27 mouse cellular contexts compared by ENCODE assay signal in genomic region chr11:31090478-31090978, GRCm38 (mm10).
DNase-seq lines count a peak whose midpoint lies in the region; ATAC-seq and TF ChIP-seq lines count a peak whose summit lies in the region.
"Had no signal": no experiment of that assay in that cellular context is flagged by ENCODE, and none has a peak within 500 bp of the region (broad histone marks: within the 10 kb centered on the region; RNA-seq: fewer than 3 reads in every experiment).

No protein-coding gene starts in this region.

- no peaks in the 10 kb centered on the region for H3K4me1 ChIP-seq in forebrain, embryonic 11.5 days (replicated peaks; ENCODE audit: control insufficient read depth, insufficient read depth, low read length)
- no peaks in the 10 kb centered on the region for H3K4me1 ChIP-seq in forebrain, embryonic 13.5 days
- no peaks in the 10 kb centered on the region for H3K4me1 ChIP-seq in kidney, embryonic 15.5 days
- H3K4me1 ChIP-seq in testis, adult 2 months (ENCODE audit: control insufficient read depth, insufficient read depth, low read length) = no peaks in the 10 kb centered on the region
- no peaks in the 10 kb centered on the region for H3K4me1 ChIP-seq in embryonic facial prominence, embryonic 15.5 days
- H3K4me1 ChIP-seq: heart, embryonic 12.5 days; limb, embryonic 12.5 days; midbrain, embryonic 10.5 days had no signal

- H3K36me3 ChIP-seq in forebrain, embryonic 11.5 days (ENCODE audit: control insufficient read depth, insufficient read depth, low read length) = no peaks in the 10 kb centered on the region
- H3K36me3 ChIP-seq in forebrain, embryonic 13.5 days (ENCODE audit: poor library complexity, severe bottlenecking) = no peaks in the 10 kb centered on the region
- 0 out of 2 replicates have a peak, but pooled peaks cover 13% of the 10 kb centered on the region for H3K36me3 ChIP-seq in kidney, embryonic 15.5 days
- no peaks in the 10 kb centered on the region for H3K36me3 ChIP-seq in testis, adult 2 months (ENCODE audit: control insufficient read depth, insufficient read depth, low read length)
- H3K36me3 ChIP-seq in embryonic facial prominence, embryonic 15.5 days = 0 out of 2 replicates have a peak, but pooled peaks cover 4% of the 10 kb centered on the region

- H3K4me3 ChIP-seq in forebrain, embryonic 11.5 days (ENCODE audit: low read depth, low read length) = no peak overlapping the region
- no peak overlapping the region for H3K4me3 ChIP-seq in forebrain, embryonic 13.5 days
- no peak overlapping the region for H3K4me3 ChIP-seq in kidney, embryonic 15.5 days (replicated peaks)
- peak overlapping the region; percentile 73 for H3K4me3 ChIP-seq in testis, adult 2 months (ENCODE audit: control insufficient read depth, low read depth, low read length)
- no peak overlapping the region for H3K4me3 ChIP-seq in embryonic facial prominence, embryonic 15.5 days (replicated peaks)
- H3K4me3 ChIP-seq: heart, embryonic 12.5 days; limb, embryonic 12.5 days; midbrain, embryonic 10.5 days had no signal

- DNase-seq in forebrain, embryonic 11.5 days (ENCODE audit: low spot score) = no peak
- DNase-seq in kidney, postnatal 36 days = no peak
- no peak for DNase-seq in testis, postnatal 14 days (ENCODE audit: low spot score)
- DNase-seq in adrenal gland, postnatal 25 days = no peak
- DNase-seq: adrenal gland, postnatal 10 days; cerebellum, adult 8-10 months; gastrocnemius, postnatal 25 days; heart, adult 18-20 months; heart, postnatal 10 days; kidney, adult 8-10 months; layer of hippocampus, postnatal 36 days; liver, postnatal 0 days; right cerebral cortex, adult 18-20 months; right cerebral cortex, postnatal 4 days; thymus, adult 18-20 months; thymus, postnatal 4 days had no signal

- no peaks in the 10 kb centered on the region for H3K27me3 ChIP-seq in forebrain, embryonic 11.5 days (ENCODE audit: control insufficient read depth, insufficient read depth, low read length)
- no peaks in the 10 kb centered on the region for H3K27me3 ChIP-seq in forebrain, embryonic 13.5 days
- no peaks in the 10 kb centered on the region for H3K27me3 ChIP-seq in kidney, embryonic 15.5 days
- no peaks in the 10 kb centered on the region for H3K27me3 ChIP-seq in testis, adult 2 months (ENCODE audit: control insufficient read depth, insufficient read depth, low read length)
- H3K27me3 ChIP-seq in embryonic facial prominence, embryonic 15.5 days = no peaks in the 10 kb centered on the region
- H3K27me3 ChIP-seq: heart, embryonic 12.5 days; limb, embryonic 12.5 days had no signal

- TF ChIP-seq POLR2A in testis, adult 2 months (IDR thresholded peaks at IDR 0.05; ENCODE audit: control insufficient read depth, low read depth, low read length) = 0 out of 2 replicates have a peak, but pooled peaks have one; percentile 9

- ATAC-seq in forebrain, embryonic 11.5 days (replicated peaks; ENCODE audit: low FRiP score) = 0 out of 2 replicates have a peak, but pooled peaks have one; percentile 39
- ATAC-seq in forebrain, embryonic 13.5 days = no peak
- ATAC-seq in kidney, embryonic 15.5 days (replicated peaks; ENCODE audit: low FRiP score) = peak; percentile 52; the same call in 1 of the 2 replicates
- ATAC-seq in embryonic facial prominence, embryonic 15.5 days (ENCODE audit: insufficient number of reproducible peaks, low FRiP score, low TSS enrichment, low read depth) = 0 out of 2 replicates have a peak, but pooled peaks have one; percentile 15
- ATAC-seq: CD4-positive, CD25-positive, alpha-beta regulatory T cell, adult 4 months; inflammation-experienced regulatory T-cells, adult 6 months; liver, postnatal 0 days; lung, postnatal 0 days had no signal

- no peak for TF ChIP-seq CTCF in testis, adult 2 months (IDR thresholded peaks at IDR 0.05; ENCODE audit: control insufficient read depth, insufficient read depth, insufficient replicate concordance, low read depth, low read length)

- H3K9ac ChIP-seq in forebrain, embryonic 11.5 days (ENCODE audit: low read length) = no peak overlapping the region
- no peak overlapping the region for H3K9ac ChIP-seq in forebrain, embryonic 13.5 days
- H3K9ac ChIP-seq in kidney, embryonic 15.5 days = no peak overlapping the region
- no peak overlapping the region for H3K9ac ChIP-seq in embryonic facial prominence, embryonic 15.5 days
- H3K9ac ChIP-seq: heart, embryonic 12.5 days; limb, embryonic 12.5 days; liver, postnatal 0 days had no signal

- 87% methylated on average over 3 of the region's 3 CpGs for WGBS in forebrain, embryonic 11.5 days
- WGBS in forebrain, embryonic 13.5 days = 83% methylated on average over 3 of the region's 3 CpGs
- 78% methylated on average over 3 of the region's 3 CpGs for WGBS in kidney, embryonic 15.5 days
- 70% methylated on average over 3 of the region's 3 CpGs for WGBS in embryonic facial prominence, embryonic 15.5 days

- H3K9me3 ChIP-seq in forebrain, embryonic 11.5 days (ENCODE audit: control insufficient read depth, low read length) = no peaks in the 10 kb centered on the region
- no peaks in the 10 kb centered on the region for H3K9me3 ChIP-seq in forebrain, embryonic 13.5 days (replicated peaks)
- no peaks in the 10 kb centered on the region for H3K9me3 ChIP-seq in kidney, embryonic 15.5 days (replicated peaks)
- H3K9me3 ChIP-seq in embryonic facial prominence, embryonic 15.5 days (replicated peaks) = no peaks in the 10 kb centered on the region
- H3K9me3 ChIP-seq: heart, embryonic 12.5 days; limb, embryonic 12.5 days; midbrain, embryonic 10.5 days had no signal

- H3K4me2 ChIP-seq in forebrain, embryonic 11.5 days (ENCODE audit: low read depth, low read length, severe bottlenecking) = no peak overlapping the region
- no peak overlapping the region for H3K4me2 ChIP-seq in forebrain, embryonic 13.5 days
- no peak overlapping the region for H3K4me2 ChIP-seq in kidney, embryonic 15.5 days
- no peak overlapping the region for H3K4me2 ChIP-seq in embryonic facial prominence, embryonic 15.5 days (replicated peaks)
- H3K4me2 ChIP-seq: heart, embryonic 12.5 days; limb, embryonic 12.5 days; liver, embryonic 11.5 days had no signal

- no peak overlapping the region for H3K27ac ChIP-seq in forebrain, embryonic 11.5 days (ENCODE audit: low read depth, low read length)
- H3K27ac ChIP-seq in forebrain, embryonic 13.5 days = no peak overlapping the region
- H3K27ac ChIP-seq in kidney, embryonic 15.5 days = no peak overlapping the region
- H3K27ac ChIP-seq in testis, adult 2 months (ENCODE audit: control insufficient read depth, insufficient read depth, low read depth, low read length) = peak overlapping the region; percentile 24
- no peak overlapping the region for H3K27ac ChIP-seq in embryonic facial prominence, embryonic 15.5 days (replicated peaks)
- H3K27ac ChIP-seq: limb, embryonic 12.5 days; midbrain, embryonic 10.5 days had no signal
